Mouse (Mus musculus) thymus, adult 2 months (tissue): ENCODE measurements around the gene Macrod2. TPM values are rescaled to one million over a fixed set of nuclear protein-coding genes. Genes with fewer than 3 reads are reported as not detected.

Experiments used
- DNase-seq: peaks from one replicate; pipeline ENCODE4 v3.0.0; 2021
- H3K27ac ChIP-seq: fragments of 200-500 bp; 2 replicates; pipeline ENCODE4 v1.5.1; 2012; ENCODE audit warnings: low read length, control low read depth; ENCODE audit not compliant: control insufficient read depth, insufficient read depth
- H3K27me3 ChIP-seq: fragments of 200-500 bp; 2 replicates; pipeline ENCODE4 v1.6.1; 2012; ENCODE audit warnings: mild to moderate bottlenecking, low read length, moderate library complexity, mixed read lengths; ENCODE audit not compliant: control insufficient read depth, insufficient read depth
- H3K36me3 ChIP-seq: fragments of 200-500 bp; 2 replicates; pipeline ENCODE4 v1.6.1; 2012; ENCODE audit warnings: mild to moderate bottlenecking, low read length, moderate library complexity; ENCODE audit not compliant: control insufficient read depth, insufficient read depth
- H3K4me1 ChIP-seq: fragments of 200-500 bp; replicated peaks from 2 replicates; pipeline ENCODE4 v1.6.1; 2012; ENCODE audit warnings: low read length; ENCODE audit not compliant: control insufficient read depth, insufficient read depth
- H3K4me3 ChIP-seq: fragments of 200-500 bp; 2 replicates; pipeline ENCODE4 v1.5.1; 2012; ENCODE audit warnings: mild to moderate bottlenecking, low read length, control low read depth, moderate library complexity; ENCODE audit not compliant: control insufficient read depth, insufficient read depth
- CTCF ChIP-seq: fragments of 200-500 bp; IDR thresholded peaks from 2 replicates; pipeline ENCODE4 v1.5.1; 2012; ENCODE audit warnings: mild to moderate bottlenecking, control low read depth, low read length, moderate library complexity, borderline replicate concordance; ENCODE audit not compliant: control insufficient read depth, poor library complexity, insufficient read depth; ENCODE audit errors: extremely low read depth
- POLR2A ChIP-seq: fragments of 200-500 bp; IDR thresholded peaks from 2 replicates; pipeline ENCODE4 v1.6.1; 2012; ENCODE audit warnings: mild to moderate bottlenecking, low read length, control low read depth, moderate library complexity; ENCODE audit not compliant: control insufficient read depth, poor library complexity, insufficient read depth; ENCODE audit errors: extremely low read depth
- WGBS: fragments of 180-500 bp; shearing (Covaris S2); methylation state at CpG from one replicate; pipeline ENCODE4 v1.1.7; 2018; 5-methylcytosine and 5-hydroxymethylcytosine counted together
- polyA plus RNA-seq: library from polyadenylated mRNA; depleted of rRNA; stranded (reverse); fragments of >200 nt; gene quantifications from 2 replicates; pipeline ENCODE4 v1.2.3, GENCODE M21; 2012

The Macrod2 gene
- polyA plus RNA-seq, 1 experiment: 2.3 TPM

- Histone ChIP-seq H3K27ac (no peak overlapping the region), H3K4me3 (no peak overlapping the region), H3K36me3 (no peaks in the 10 kb centered on the region), H3K27me3 (no peaks in the 10 kb centered on the region), H3K4me1 (no peaks in the 10 kb centered on the region)
- WGBS: 83% methylated on average over 1 of the region's 1 CpGs
- no peak for DNase-seq
- TF ChIP-seq POLR2A: no peak
- no peak for TF ChIP-seq CTCF
Measured at GRCm38 (mm10) chr2:140934483-140934882, 539.4 kb downstream of the Macrod2 start.

GRCm38 (mm10) chr2:140949461-140949860 is 554.4 kb downstream of the Macrod2 start:
- Histone ChIP-seq H3K27me3 (no peaks in the 10 kb centered on the region), H3K4me1 (no peaks in the 10 kb centered on the region), H3K4me3 (no peak overlapping the region), H3K36me3 (no peaks in the 10 kb centered on the region), H3K27ac (no peak overlapping the region)
- TF ChIP-seq POLR2A: no peak
- TF ChIP-seq CTCF: no peak
- 93% methylated on average over 3 of the region's 3 CpGs for WGBS
- DNase-seq: no peak

GRCm38 (mm10) chr2:140959246-140959645 is 564.1 kb downstream of the Macrod2 start:
- H3K27me3 ChIP-seq: no peaks in the 10 kb centered on the region
- H3K4me1 ChIP-seq: no peaks in the 10 kb centered on the region
- H3K4me3 ChIP-seq: no peak overlapping the region
- DNase-seq: no peak
- 78% methylated on average over 2 of the region's 2 CpGs for WGBS
- no peak for TF ChIP-seq CTCF
- TF ChIP-seq POLR2A: no peak
- H3K36me3 ChIP-seq: no peaks in the 10 kb centered on the region
- H3K27ac ChIP-seq: no peak overlapping the region

GRCm38 (mm10) chr2:140970181-140970580 is 575.1 kb downstream of the Macrod2 start:
- no peak for DNase-seq
- Histone ChIP-seq H3K27ac (no peak overlapping the region), H3K4me1 (no peaks in the 10 kb centered on the region), H3K4me3 (no peak overlapping the region), H3K36me3 (no peaks in the 10 kb centered on the region), H3K27me3 (no peaks in the 10 kb centered on the region)
- 95% methylated on average over 2 of the region's 2 CpGs for WGBS
- TF ChIP-seq POLR2A (no peak), CTCF (no peak)

- Histone ChIP-seq H3K4me1 (no peaks in the 10 kb centered on the region), H3K27ac (no peak overlapping the region), H3K36me3 (no peaks in the 10 kb centered on the region), H3K27me3 (no peaks in the 10 kb centered on the region), H3K4me3 (no peak overlapping the region)
- no peak for DNase-seq
- 93% methylated on average over 5 of the region's 5 CpGs for WGBS
- TF ChIP-seq POLR2A (no peak), CTCF (no peak)
Measured at GRCm38 (mm10) chr2:140971845-140972244, 576.7 kb downstream of the Macrod2 start.

- no peak for DNase-seq
- Histone ChIP-seq H3K27me3 (no peaks in the 10 kb centered on the region), H3K4me1 (no peaks in the 10 kb centered on the region), H3K27ac (no peak overlapping the region), H3K36me3 (no peaks in the 10 kb centered on the region), H3K4me3 (no peak overlapping the region)
- WGBS: over 99% methylated on average over 3 of the region's 3 CpGs
- TF ChIP-seq POLR2A: no peak
- no peak for TF ChIP-seq CTCF
Measured at GRCm38 (mm10) chr2:140985670-140986372, 590.7 kb downstream of the Macrod2 start.

GRCm38 (mm10) chr2:141003846-141004245 is 608.7 kb downstream of the Macrod2 start:
- 98% methylated on average over 5 of the region's 5 CpGs for WGBS
- TF ChIP-seq POLR2A (no peak), CTCF (no peak)
- Histone ChIP-seq H3K4me1 (no peaks in the 10 kb centered on the region), H3K4me3 (no peak overlapping the region), H3K27ac (no peak overlapping the region), H3K27me3 (no peaks in the 10 kb centered on the region), H3K36me3 (no peaks in the 10 kb centered on the region)
- DNase-seq: no peak

GRCm38 (mm10) chr2:141004326-141004725 is 609.2 kb downstream of the Macrod2 start:
- TF ChIP-seq POLR2A: no peak
- TF ChIP-seq CTCF: no peak
- H3K4me3 ChIP-seq: no peak overlapping the region
- no peaks in the 10 kb centered on the region for H3K4me1 ChIP-seq
- no peaks in the 10 kb centered on the region for H3K27me3 ChIP-seq
- DNase-seq: no peak
- no peaks in the 10 kb centered on the region for H3K36me3 ChIP-seq
- 90% methylated on average over 3 of the region's 3 CpGs for WGBS
- H3K27ac ChIP-seq: no peak overlapping the region
